Comparison of ENCODE assay signal across 8 mouse cellular contexts in the genomic region with DNA sequence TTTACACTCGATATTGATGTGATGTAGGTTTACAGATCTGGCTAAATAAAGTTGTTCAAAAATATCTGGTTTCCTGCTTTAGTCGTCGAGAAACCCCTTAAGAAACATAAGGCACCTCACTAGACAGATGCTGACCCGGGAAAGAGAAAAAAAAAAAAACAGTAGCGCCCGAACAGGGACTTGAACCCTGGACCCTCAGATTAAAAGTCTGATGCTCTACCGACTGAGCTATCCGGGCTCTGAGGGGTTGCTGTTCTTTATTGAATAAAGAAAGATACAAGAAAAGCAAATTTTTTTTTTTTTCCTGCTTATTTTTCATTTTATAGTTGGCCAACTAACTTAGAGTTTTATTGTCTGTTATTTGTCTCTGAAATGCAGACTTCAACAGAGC. TPM values are rescaled to one million over a fixed set of nuclear protein-coding genes. Genes with fewer than 3 reads are reported as not detected.
DNase-seq lines count a peak whose midpoint lies in the region; ATAC-seq and TF ChIP-seq lines count a peak whose summit lies in the region.

No protein-coding gene starts in this region.

- H3K4me1 ChIP-seq in thymus, adult 2 months (replicated peaks; ENCODE audit: control insufficient read depth, insufficient read depth, low read length): peaks cover 7% of the 10 kb centered on the region
- peaks cover 24% of the 10 kb centered on the region for H3K4me1 ChIP-seq in hindbrain, embryonic 10.5 days (replicated peaks)
- peaks cover 8% of the 10 kb centered on the region for H3K4me1 ChIP-seq in liver, embryonic 11.5 days (replicated peaks; ENCODE audit: control insufficient read depth, insufficient read depth, low read length)

- 0 out of 2 replicates have a peak, but pooled peaks have one; percentile 29 for ATAC-seq in liver, embryonic 11.5 days (replicated peaks; ENCODE audit: low FRiP score)

- WGBS in thymus, adult 2 months: under 1% methylated on average over 8 of the region's 8 CpGs
- 2% methylated on average over 8 of the region's 8 CpGs for WGBS in hindbrain, embryonic 10.5 days
- under 1% methylated on average over 8 of the region's 8 CpGs for WGBS in liver, embryonic 11.5 days

- peak overlapping the region; percentile 99 for H3K4me2 ChIP-seq in liver, embryonic 11.5 days

- H3K27ac ChIP-seq in thymus, adult 2 months (ENCODE audit: control insufficient read depth, insufficient read depth, low read length): no peak overlapping the region
- H3K27ac ChIP-seq in hindbrain, embryonic 10.5 days: no peak overlapping the region
- H3K27ac ChIP-seq in liver, embryonic 11.5 days (ENCODE audit: low read depth, low read length): no peak overlapping the region

- H3K4me3 ChIP-seq in thymus, adult 2 months (ENCODE audit: control insufficient read depth, insufficient read depth, low read length): no peak overlapping the region
- peak overlapping the region; percentile 61 for H3K4me3 ChIP-seq in hindbrain, embryonic 10.5 days
- H3K4me3 ChIP-seq in liver, embryonic 11.5 days (ENCODE audit: low read depth, low read length): peak overlapping the region; percentile 69

- H3K9me3 ChIP-seq in hindbrain, embryonic 10.5 days: no peaks in the 10 kb centered on the region
- H3K9me3 ChIP-seq in liver, embryonic 11.5 days (ENCODE audit: control insufficient read depth, low read length): no peaks in the 10 kb centered on the region

- H3K27me3 ChIP-seq in thymus, adult 2 months (ENCODE audit: control insufficient read depth, insufficient read depth, low read length): no peaks in the 10 kb centered on the region
- no peaks in the 10 kb centered on the region for H3K27me3 ChIP-seq in hindbrain, embryonic 10.5 days (ENCODE audit: insufficient read depth, poor library complexity, severe bottlenecking)
- no peaks in the 10 kb centered on the region; the same call in 1 of the 2 replicates for H3K27me3 ChIP-seq in liver, embryonic 11.5 days (replicated peaks; ENCODE audit: control insufficient read depth, insufficient read depth, low read length)

- no peaks in the 10 kb centered on the region for H3K36me3 ChIP-seq in thymus, adult 2 months (ENCODE audit: control insufficient read depth, insufficient read depth, low read length)
- H3K36me3 ChIP-seq in hindbrain, embryonic 10.5 days: no peaks in the 10 kb centered on the region
- H3K36me3 ChIP-seq in liver, embryonic 11.5 days (ENCODE audit: control insufficient read depth, insufficient read depth, low read length): no peaks in the 10 kb centered on the region

- TF ChIP-seq CTCF in thymus, adult 2 months (IDR thresholded peaks at IDR 0.05; ENCODE audit: borderline replicate concordance, control insufficient read depth, extremely low read depth, insufficient read depth, low read length, poor library complexity): no peak

- DNase-seq in thymus, adult 2 months: peak; percentile 28
- no peak for DNase-seq in thymus, adult 18-20 months
- peak; percentile 65 for DNase-seq in embryo, embryonic 11 days
- peak; percentile 44 for DNase-seq in hindbrain, embryonic 10.5 days (ENCODE audit: low spot score)
- no peak for DNase-seq in liver, embryonic 11.5 days (ENCODE audit: low spot score)
- peak; percentile 58 to 60 for DNase-seq in natural killer cell, adult 2 months (ENCODE audit: low spot score in 2 of 2)
- DNase-seq in left cerebral cortex, adult 11 months (ENCODE audit: low spot score): no peak
- no peak for DNase-seq in gastrocnemius, postnatal 4 days (ENCODE audit: low spot score in 2 of 2)

- peak overlapping the region; percentile 60 for H3K9ac ChIP-seq in liver, embryonic 11.5 days (ENCODE audit: low read depth, low read length)

- TF ChIP-seq POLR2A in thymus, adult 2 months (IDR thresholded peaks at IDR 0.05; ENCODE audit: control insufficient read depth, extremely low read depth, insufficient read depth, low read length, poor library complexity): no peak

RNA-seq across cellular contexts. Expression of a gene that starts 11.3 kb away (rescaled TPM):
- polyA plus RNA-seq in thymus, adult 2 months (2012; rRNA removed): 131 and 200 TPM in 2 replicates
- polyA plus RNA-seq in hindbrain, embryonic 10.5 days (2016; fragmentation: Nextera tagmentation; extraction: Ambion mirVana): 157 and 163 TPM in 2 replicates
- 165 and 175 TPM in 2 replicates for polyA plus RNA-seq in liver, embryonic 11.5 days (2014; fragmentation: Nextera tagmentation; extraction: Ambion mirVana)
- total RNA-seq in gastrocnemius, postnatal 4 days (2021): 10 to 100 TPM; 46.7 to 48.8 TPM

RNA-seq across cellular contexts. Expression of a gene that starts 22.2 kb away (rescaled TPM):
- not detected in 2 replicates for polyA plus RNA-seq in thymus, adult 2 months (2012; rRNA removed)
- polyA plus RNA-seq in hindbrain, embryonic 10.5 days (2016; fragmentation: Nextera tagmentation; extraction: Ambion mirVana): not detected in 2 replicates
- not detected in 2 replicates for polyA plus RNA-seq in liver, embryonic 11.5 days (2014; fragmentation: Nextera tagmentation; extraction: Ambion mirVana)
- total RNA-seq in gastrocnemius, postnatal 4 days (2021): not detected

RNA-seq across cellular contexts. Expression of a gene that starts 38.5 kb away (rescaled TPM):
- not detected in 2 replicates for polyA plus RNA-seq in thymus, adult 2 months (2012; rRNA removed)
- polyA plus RNA-seq in hindbrain, embryonic 10.5 days (2016; fragmentation: Nextera tagmentation; extraction: Ambion mirVana): not detected in 2 replicates
- not detected in 2 replicates for polyA plus RNA-seq in liver, embryonic 11.5 days (2014; fragmentation: Nextera tagmentation; extraction: Ambion mirVana)
- not detected for total RNA-seq in gastrocnemius, postnatal 4 days (2021)

RNA-seq across cellular contexts. Expression of a gene that starts 56.6 kb away (rescaled TPM):
- polyA plus RNA-seq in thymus, adult 2 months (2012; rRNA removed): not detected in 2 replicates
- 0.08 and 0.10 TPM in 2 replicates for polyA plus RNA-seq in hindbrain, embryonic 10.5 days (2016; fragmentation: Nextera tagmentation; extraction: Ambion mirVana)
- 0.14 and 0.22 TPM in 2 replicates for polyA plus RNA-seq in liver, embryonic 11.5 days (2014; fragmentation: Nextera tagmentation; extraction: Ambion mirVana)
- total RNA-seq in gastrocnemius, postnatal 4 days (2021): not detected

Comparison
In these comparisons a context has a peak if more than half of its experiments do, and no peak if none do; other contexts are left out.
1. DNase-seq: peak in thymus, adult 2 months (single experiment), embryo, embryonic 11 days (single experiment), hindbrain, embryonic 10.5 days (single experiment) and natural killer cell, adult 2 months (2 of 2); none in thymus, adult 18-20 months (0 of 2), liver, embryonic 11.5 days (single experiment), left cerebral cortex, adult 11 months (single experiment) and gastrocnemius, postnatal 4 days (0 of 2).